Mouse (Mus musculus) midbrain, embryonic 16.5 days (tissue): ENCODE data around the gene Lsm14b. TPM values are rescaled to one million over a fixed set of nuclear protein-coding genes. Genes with fewer than 3 reads are reported as not detected.

Experiments used
- ATAC-seq: fragments of 200-750 bp; cut with Nextera tagmentation; 2 replicates; pipeline ENCODE4 v1.8.0; 2017; ENCODE audit warnings: moderate TSS enrichment
- H3K27ac ChIP-seq: fragments of 300-500 bp; sonication (generic); 2 replicates; pipeline ENCODE4 v1.5.1; 2014; ENCODE audit warnings: mild to moderate bottlenecking, low read length, mixed read lengths
- H3K27me3 ChIP-seq: fragments of 300-500 bp; sonication (generic); 2 replicates; pipeline ENCODE4 v1.6.1; 2014; ENCODE audit warnings: low read depth, low read length, mixed read lengths; ENCODE audit not compliant: control insufficient read depth, insufficient read depth
- H3K36me3 ChIP-seq: fragments of 300-500 bp; sonication (generic); 2 replicates; pipeline ENCODE4 v1.6.1; 2014; ENCODE audit warnings: mild to moderate bottlenecking, low read length, moderate library complexity, mixed read lengths; ENCODE audit not compliant: control insufficient read depth, insufficient read depth
- H3K4me1 ChIP-seq: fragments of 300-500 bp; sonication (generic); 2 replicates; pipeline ENCODE4 v1.6.1; 2014; ENCODE audit warnings: mild to moderate bottlenecking, low read length, mixed read lengths; ENCODE audit not compliant: control insufficient read depth, insufficient read depth
- H3K4me2 ChIP-seq: fragments of 300-500 bp; sonication (generic); 2 replicates; pipeline ENCODE4 v1.6.1; 2014; ENCODE audit warnings: mild to moderate bottlenecking, low read length, mixed read lengths
- H3K4me3 ChIP-seq: fragments of 300-500 bp; sonication (generic); 2 replicates; pipeline ENCODE4 v1.5.1; 2014; ENCODE audit warnings: low read depth, mild to moderate bottlenecking, low read length, moderate library complexity, mixed read lengths
- H3K9ac ChIP-seq: fragments of 300-500 bp; sonication (generic); 2 replicates; pipeline ENCODE4 v1.6.1; 2014; ENCODE audit warnings: low read depth, low read length, mixed read lengths
- H3K9me3 ChIP-seq: fragments of 300-500 bp; sonication (generic); replicated peaks from 2 replicates; pipeline ENCODE4 v1.6.1; 2014; ENCODE audit warnings: mild to moderate bottlenecking, low read length, mixed read lengths; ENCODE audit not compliant: control insufficient read depth, poor library complexity, severe bottlenecking
- WGBS: fragments of 180-500 bp; shearing (Covaris S2); extraction: QIAGEN DNeasy Blood & Tissue Kit; methylation state at CpG from one replicate; pipeline ENCODE4 v1.1.7; 2014; 5-methylcytosine and 5-hydroxymethylcytosine counted together
- polyA plus RNA-seq: library from polyadenylated mRNA; unstranded; fragments of >200 nt; fragmentation: Nextera tagmentation; extraction: Ambion mirVana; gene quantifications from 2 replicates; pipeline ENCODE4 v1.2.1, GENCODE M21; 2015

Lsm14b gene
- polyA plus RNA-seq, 1 experiment from 2014 or later: 21.0 TPM

GRCm38 (mm10) chr2:180006352-180007017 is 18.3 kb upstream of the Lsm14b start:
- no peak overlapping the region for H3K9ac ChIP-seq
- H3K36me3 ChIP-seq: no peaks in the 10 kb centered on the region
- no peak overlapping the region for H3K27ac ChIP-seq
- H3K9me3 ChIP-seq: no peaks in the 10 kb centered on the region
- no peak overlapping the region for H3K4me3 ChIP-seq
- no peak for ATAC-seq
- H3K27me3 ChIP-seq: no peaks in the 10 kb centered on the region
- 50% methylated on average over 8 of the region's 9 CpGs for WGBS
- no peaks in the 10 kb centered on the region for H3K4me1 ChIP-seq
- no peak overlapping the region for H3K4me2 ChIP-seq

- no peaks in the 10 kb centered on the region for H3K4me1 ChIP-seq
- no peaks in the 10 kb centered on the region for H3K27me3 ChIP-seq
- H3K27ac ChIP-seq: no peak overlapping the region
- H3K9ac ChIP-seq: no peak overlapping the region
- no peak for ATAC-seq
- no peak overlapping the region for H3K4me2 ChIP-seq
- WGBS: 96% methylated on average over 7 of the region's 7 CpGs
- H3K9me3 ChIP-seq: no peaks in the 10 kb centered on the region
- no peaks in the 10 kb centered on the region for H3K36me3 ChIP-seq
- H3K4me3 ChIP-seq: no peak overlapping the region
Observed at GRCm38 (mm10) chr2:180010686-180011085, 14.1 kb upstream of the Lsm14b start.

- 87% methylated on average over 6 of the region's 6 CpGs for WGBS
- no peak for ATAC-seq
- no peaks in the 10 kb centered on the region for H3K36me3 ChIP-seq
- no peak overlapping the region for H3K4me3 ChIP-seq
- H3K27me3 ChIP-seq: no peaks in the 10 kb centered on the region
- no peak overlapping the region for H3K27ac ChIP-seq
- no peaks in the 10 kb centered on the region for H3K4me1 ChIP-seq
- H3K9me3 ChIP-seq: no peaks in the 10 kb centered on the region
- H3K4me2 ChIP-seq: no peak overlapping the region
- no peak overlapping the region for H3K9ac ChIP-seq
Observed at GRCm38 (mm10) chr2:180011370-180011769, 13.4 kb upstream of the Lsm14b start.

DNA sequence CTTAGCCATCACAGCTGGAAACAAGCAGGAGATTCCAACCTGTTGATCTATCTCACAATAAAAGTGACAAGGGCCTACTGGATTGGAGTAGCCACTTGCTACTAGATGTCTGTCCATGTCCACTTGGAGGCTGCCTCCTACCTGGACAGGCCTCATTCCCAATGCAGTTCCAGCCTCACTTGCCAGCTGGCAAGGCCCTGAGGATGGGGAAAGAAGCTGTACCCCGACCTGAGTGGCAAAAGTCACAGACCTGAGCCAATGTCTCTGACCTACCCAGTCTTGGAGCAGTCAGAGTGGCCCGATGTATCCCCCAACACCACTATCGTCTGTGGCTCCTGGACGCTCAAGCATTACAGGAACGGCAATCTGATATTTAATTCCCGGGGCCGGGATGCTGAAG is 11.1 kb upstream of the Lsm14b start:
- ATAC-seq: no peak
- no peak overlapping the region for H3K27ac ChIP-seq
- no peak overlapping the region for H3K4me2 ChIP-seq
- H3K9ac ChIP-seq: no peak overlapping the region
- H3K36me3 ChIP-seq: no peaks in the 10 kb centered on the region
- WGBS: 91% methylated on average over 7 of the region's 7 CpGs
- H3K4me3 ChIP-seq: no peak overlapping the region
- H3K4me1 ChIP-seq: no peaks in the 10 kb centered on the region
- no peaks in the 10 kb centered on the region for H3K27me3 ChIP-seq
- H3K9me3 ChIP-seq: no peaks in the 10 kb centered on the region

DNA sequence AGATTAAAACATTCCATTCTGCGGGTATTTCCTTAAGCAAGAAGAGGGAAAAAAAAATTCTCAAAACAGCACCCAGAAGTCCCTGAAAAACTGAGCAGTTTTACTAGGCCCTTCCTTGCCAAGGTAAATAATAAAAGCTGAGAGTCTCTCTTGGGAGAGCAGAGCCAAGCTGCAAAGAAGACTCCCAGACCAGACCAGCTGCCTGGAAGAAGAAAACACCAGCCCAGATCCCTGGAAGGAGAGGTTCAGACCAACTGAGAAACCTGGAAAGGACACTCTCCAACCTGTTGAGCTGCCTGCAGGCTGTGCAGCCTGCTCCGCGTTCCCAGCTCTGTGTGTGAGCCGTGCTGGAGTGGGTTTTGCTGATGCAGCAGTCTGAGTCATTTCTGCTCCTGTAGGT is 7.2 kb upstream of the Lsm14b start:
- H3K4me2 ChIP-seq: no peak overlapping the region
- ATAC-seq: no peak
- 67% methylated on average over 4 of the region's 4 CpGs for WGBS
- H3K9me3 ChIP-seq: no peaks in the 10 kb centered on the region
- no peak overlapping the region for H3K4me3 ChIP-seq
- H3K27me3 ChIP-seq: peaks cover 10% of the 10 kb centered on the region
- H3K36me3 ChIP-seq: no peaks in the 10 kb centered on the region
- no peak overlapping the region for H3K9ac ChIP-seq
- no peaks in the 10 kb centered on the region for H3K4me1 ChIP-seq
- no peak overlapping the region for H3K27ac ChIP-seq

GRCm38 (mm10) chr2:180018573-180018972 is 6.2 kb upstream of the Lsm14b start:
- Histone ChIP-seq H3K36me3 (no peaks in the 10 kb centered on the region), H3K9me3 (no peaks in the 10 kb centered on the region), H3K9ac (no peak overlapping the region), H3K4me3 (no peak overlapping the region), H3K4me1 (no peaks in the 10 kb centered on the region), H3K27ac (no peak overlapping the region), H3K4me2 (no peak overlapping the region), H3K27me3 (peaks cover 16% of the 10 kb centered on the region)
- no peak for ATAC-seq
- WGBS: 84% methylated on average over 9 of the region's 9 CpGs

- no peak overlapping the region for H3K4me2 ChIP-seq
- no peaks in the 10 kb centered on the region for H3K4me1 ChIP-seq
- H3K9me3 ChIP-seq: no peaks in the 10 kb centered on the region
- no peak overlapping the region for H3K9ac ChIP-seq
- ATAC-seq: no peak
- no peak overlapping the region for H3K27ac ChIP-seq
- no peak overlapping the region for H3K4me3 ChIP-seq
- 77% methylated on average over 7 of the region's 7 CpGs for WGBS
- peaks cover 16% of the 10 kb centered on the region for H3K27me3 ChIP-seq
- H3K36me3 ChIP-seq: no peaks in the 10 kb centered on the region
Observed at GRCm38 (mm10) chr2:180020091-180020661, 4.6 kb upstream of the Lsm14b start.

DNA sequence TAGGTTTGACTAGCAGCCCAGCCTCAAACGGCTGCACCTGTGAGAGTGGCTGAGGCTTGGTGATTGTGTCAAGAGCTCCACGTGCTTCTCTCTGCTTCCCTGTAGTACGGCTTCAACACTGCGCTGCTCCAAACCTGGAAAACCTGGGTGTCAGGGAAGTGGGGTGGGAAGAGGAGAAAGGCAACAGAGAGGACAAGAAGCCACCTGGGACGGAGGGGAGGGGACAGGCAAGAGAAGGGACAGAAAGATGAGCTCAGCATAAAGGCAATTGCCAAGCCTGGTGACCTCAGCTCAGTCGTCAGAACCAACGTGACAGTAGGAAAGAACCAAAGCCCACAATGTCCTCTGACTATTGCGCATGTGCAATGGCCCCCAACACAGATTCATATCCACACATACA is 3.9 kb upstream of the Lsm14b start:
- Histone ChIP-seq H3K27ac (no peak overlapping the region), H3K9ac (no peak overlapping the region), H3K4me1 (peaks cover under 1% of the 10 kb centered on the region; the same call in 1 of the 2 replicates), H3K4me3 (no peak overlapping the region), H3K27me3 (peaks cover 16% of the 10 kb centered on the region), H3K4me2 (no peak overlapping the region), H3K36me3 (no peaks in the 10 kb centered on the region), H3K9me3 (no peaks in the 10 kb centered on the region)
- no peak for ATAC-seq
- WGBS: 80% methylated on average over 8 of the region's 8 CpGs

- H3K4me1 ChIP-seq: peaks cover 18% of the 10 kb centered on the region
- no peaks in the 10 kb centered on the region for H3K9me3 ChIP-seq
- no peak overlapping the region for H3K9ac ChIP-seq
- no peak for ATAC-seq
- no peaks in the 10 kb centered on the region; the same call in 1 of the 2 replicates for H3K36me3 ChIP-seq
- H3K27ac ChIP-seq: no peak overlapping the region
- H3K27me3 ChIP-seq: peaks cover 16% of the 10 kb centered on the region
- H3K4me2 ChIP-seq: no peak overlapping the region
- no peak overlapping the region for H3K4me3 ChIP-seq
- 71% methylated on average over 6 of the region's 6 CpGs for WGBS
Observed at GRCm38 (mm10) chr2:180022751-180023150, 2.0 kb upstream of the Lsm14b start.
